11 mouse cellular contexts compared by ENCODE assay signal in genomic region chr11:102444781-102445180, GRCm38 (mm10). TPM values are rescaled to one million over a fixed set of nuclear protein-coding genes. Genes with fewer than 3 reads are reported as not detected.
DNase-seq lines count a peak whose midpoint lies in the region; ATAC-seq lines count a peak whose summit lies in the region.
"Had no signal": no experiment of that assay in that cellular context is flagged by ENCODE, and none has a peak within 500 bp of the region (broad histone marks: within the 10 kb centered on the region; RNA-seq: fewer than 3 reads in every experiment).

No protein-coding gene starts in this region.

- no peak for DNase-seq in heart, postnatal 25 days (ENCODE audit: low spot score)
- DNase-seq in embryo, embryonic 10.5 days (ENCODE audit: low spot score) = peak; percentile 56
- DNase-seq in hindbrain, embryonic 10.5 days (ENCODE audit: low spot score) = peak; percentile 47
- DNase-seq in layer of hippocampus, adult 8-10 months (ENCODE audit: low spot score in 2 of 2) = no peak
- no peak for DNase-seq in layer of hippocampus, adult 9-11 months
- no peak for DNase-seq in testis, postnatal 10 days (ENCODE audit: low spot score)
- DNase-seq: adrenal gland, postnatal 36 days had no signal

- ATAC-seq in heart, embryonic 14.5 days (ENCODE audit: insufficient number of reproducible peaks, insufficient read depth, low FRiP score, low read depth) = no peak
- ATAC-seq in midbrain, embryonic 13.5 days = no peak

- 21% methylated on average over 6 of the region's 6 CpGs for WGBS in heart, embryonic 14.5 days
- 8% methylated on average over 6 of the region's 6 CpGs for WGBS in hindbrain, embryonic 10.5 days
- WGBS in midbrain, embryonic 13.5 days = 4% methylated on average over 6 of the region's 6 CpGs

- 0 out of 2 replicates have a peak overlapping the region, but pooled peaks have one; percentile 88 for H3K9ac ChIP-seq in heart, embryonic 14.5 days (ENCODE audit: low read length)
- H3K9ac ChIP-seq in midbrain, embryonic 13.5 days (replicated peaks) = peak overlapping the region; percentile 100
- H3K9ac ChIP-seq: liver, embryonic 15.5 days had no signal

- peak overlapping the region; percentile 77; the same call in 1 of the 2 replicates for H3K4me2 ChIP-seq in heart, embryonic 14.5 days (ENCODE audit: low read length)
- H3K4me2 ChIP-seq in midbrain, embryonic 13.5 days (replicated peaks) = peak overlapping the region; percentile 96
- H3K4me2 ChIP-seq: liver, embryonic 15.5 days had no signal

- peak overlapping the region in 1 of 2 experiments; percentile 73; a peak in 2 of 4 replicates for H3K27ac ChIP-seq in heart, embryonic 14.5 days (replicated peaks in 1 of 2; ENCODE audit: control insufficient read depth in 1 of 2, insufficient read depth in 1 of 2, low read depth in 2 of 2, low read length in 2 of 2)
- H3K27ac ChIP-seq in hindbrain, embryonic 10.5 days = 0 out of 2 replicates have a peak overlapping the region, but pooled peaks have one; percentile 99
- peak overlapping the region; percentile 98; the same call in 1 of the 2 replicates for H3K27ac ChIP-seq in midbrain, embryonic 13.5 days
- H3K27ac ChIP-seq: liver, embryonic 15.5 days had no signal

- H3K4me3 ChIP-seq in heart, embryonic 14.5 days (ENCODE audit: control insufficient read depth in 1 of 2, insufficient read depth in 1 of 2, low read depth in 1 of 2, low read length in 2 of 2) = no peak overlapping the region
- peak overlapping the region; percentile 94 for H3K4me3 ChIP-seq in hindbrain, embryonic 10.5 days
- H3K4me3 ChIP-seq in midbrain, embryonic 13.5 days (replicated peaks) = peak overlapping the region; percentile 97
- H3K4me3 ChIP-seq: liver, embryonic 15.5 days had no signal

- H3K36me3 ChIP-seq in heart, embryonic 14.5 days (ENCODE audit: control insufficient read depth, insufficient read depth, low read length) = peaks cover 33% of the 10 kb centered on the region
- H3K36me3 ChIP-seq in hindbrain, embryonic 10.5 days = peaks cover 44% of the 10 kb centered on the region
- peaks cover 44% of the 10 kb centered on the region for H3K36me3 ChIP-seq in midbrain, embryonic 13.5 days
- H3K36me3 ChIP-seq: liver, embryonic 15.5 days had no signal

- intact Hi-C loops in heart, postnatal 25 days (cut with DNase I) = no loop called here

- peaks cover 45 to 55% of the 10 kb centered on the region in 2 experiments for H3K4me1 ChIP-seq in heart, embryonic 14.5 days (ENCODE audit: control insufficient read depth in 2 of 2, insufficient read depth in 2 of 2, low read length in 2 of 2)
- peaks cover 59% of the 10 kb centered on the region for H3K4me1 ChIP-seq in hindbrain, embryonic 10.5 days (replicated peaks)
- H3K4me1 ChIP-seq in midbrain, embryonic 13.5 days (replicated peaks) = peaks cover 48% of the 10 kb centered on the region

- no peaks in the 10 kb centered on the region for H3K9me3 ChIP-seq in heart, embryonic 14.5 days (ENCODE audit: control insufficient read depth, low read length)
- H3K9me3 ChIP-seq in hindbrain, embryonic 10.5 days = no peaks in the 10 kb centered on the region
- H3K9me3 ChIP-seq in midbrain, embryonic 13.5 days = no peaks in the 10 kb centered on the region
- H3K9me3 ChIP-seq: liver, embryonic 15.5 days had no signal

- H3K27me3 ChIP-seq in heart, embryonic 14.5 days (ENCODE audit: control insufficient read depth, insufficient read depth, low read length) = no peaks in the 10 kb centered on the region
- peaks cover 44% of the 10 kb centered on the region for H3K27me3 ChIP-seq in hindbrain, embryonic 10.5 days (ENCODE audit: insufficient read depth, poor library complexity, severe bottlenecking)
- H3K27me3 ChIP-seq in midbrain, embryonic 13.5 days = peaks cover 22% of the 10 kb centered on the region

RNA-seq across cellular contexts. Expression of gene Fam171a2, which starts 2.7 kb away (rescaled TPM):
- 4.6 and 7.9 TPM in 2 replicates for polyA plus RNA-seq in heart, embryonic 14.5 days (2014; fragmentation: Nextera tagmentation; extraction: Ambion mirVana)
- total RNA-seq in heart, postnatal 25 days (2021) = 1 to 10 TPM; 5.8 to 6.5 TPM
- 5.2 and 8.3 TPM in 2 replicates for polyA plus RNA-seq in hindbrain, embryonic 10.5 days (2016; fragmentation: Nextera tagmentation; extraction: Ambion mirVana)
- 10.9 and 18.4 TPM in 2 replicates for polyA plus RNA-seq in midbrain, embryonic 13.5 days (2015; fragmentation: Nextera tagmentation; extraction: Ambion mirVana)
- total RNA-seq in layer of hippocampus, adult 8-10 months (2022) = 10 to 100 TPM; 77.6 to 94.7 (median 85.7) TPM
- total RNA-seq: neutrophil, adult 5-6 weeks had no signal

RNA-seq across cellular contexts. Expression of gene Grn, which starts 14.7 kb away (rescaled TPM):
- polyA plus RNA-seq in heart, embryonic 14.5 days (2014; fragmentation: Nextera tagmentation; extraction: Ambion mirVana) = 182 and 190 TPM in 2 replicates
- 100 to 1,000 TPM; 101 to 104 TPM for total RNA-seq in heart, postnatal 25 days (2021)
- 76.8 and 88.9 TPM in 2 replicates for polyA plus RNA-seq in hindbrain, embryonic 10.5 days (2016; fragmentation: Nextera tagmentation; extraction: Ambion mirVana)
- polyA plus RNA-seq in midbrain, embryonic 13.5 days (2015; fragmentation: Nextera tagmentation; extraction: Ambion mirVana) = 57.4 and 61.8 TPM in 2 replicates
- 100 to 1,000 TPM in 2 of 4 experiments, 10 to 100 TPM in 2; 61.9 to 191 (median 114) TPM for total RNA-seq in layer of hippocampus, adult 8-10 months (2022)

RNA-seq across cellular contexts. Expression of gene Itga2b, which starts 25.1 kb away (rescaled TPM):
- polyA plus RNA-seq in heart, embryonic 14.5 days (2014; fragmentation: Nextera tagmentation; extraction: Ambion mirVana) = 6.7 and 6.8 TPM in 2 replicates
- total RNA-seq in heart, postnatal 25 days (2021) = 1 to 10 TPM; 3.5 to 4.5 TPM
- 5.6 and 8.3 TPM in 2 replicates for polyA plus RNA-seq in hindbrain, embryonic 10.5 days (2016; fragmentation: Nextera tagmentation; extraction: Ambion mirVana)
- polyA plus RNA-seq in midbrain, embryonic 13.5 days (2015; fragmentation: Nextera tagmentation; extraction: Ambion mirVana) = 4.9 and 6.0 TPM in 2 replicates
- 1 to 10 TPM; 1.1 to 3.2 (median 2.7) TPM for total RNA-seq in layer of hippocampus, adult 8-10 months (2022)

RNA-seq across cellular contexts. Expression of gene Slc25a39, which starts 37.0 kb away (rescaled TPM):
- 266 and 295 TPM in 2 replicates for polyA plus RNA-seq in heart, embryonic 14.5 days (2014; fragmentation: Nextera tagmentation; extraction: Ambion mirVana)
- 100 to 1,000 TPM; 163 to 175 TPM for total RNA-seq in heart, postnatal 25 days (2021)
- polyA plus RNA-seq in hindbrain, embryonic 10.5 days (2016; fragmentation: Nextera tagmentation; extraction: Ambion mirVana) = 236 TPM in 2 replicates
- 141 and 154 TPM in 2 replicates for polyA plus RNA-seq in midbrain, embryonic 13.5 days (2015; fragmentation: Nextera tagmentation; extraction: Ambion mirVana)
- total RNA-seq in layer of hippocampus, adult 8-10 months (2022) = 10 to 100 TPM; 62.0 to 72.4 (median 64.6) TPM

RNA-seq across cellular contexts. Expression of gene Rundc3a, which starts 51.6 kb away (rescaled TPM):
- polyA plus RNA-seq in heart, embryonic 14.5 days (2014; fragmentation: Nextera tagmentation; extraction: Ambion mirVana) = 0.81 and 1.2 TPM in 2 replicates
- not detected for total RNA-seq in heart, postnatal 25 days (2021)
- 23.5 and 57.0 TPM in 2 replicates for polyA plus RNA-seq in hindbrain, embryonic 10.5 days (2016; fragmentation: Nextera tagmentation; extraction: Ambion mirVana)
- polyA plus RNA-seq in midbrain, embryonic 13.5 days (2015; fragmentation: Nextera tagmentation; extraction: Ambion mirVana) = 131 and 153 TPM in 2 replicates
- total RNA-seq in layer of hippocampus, adult 8-10 months (2022) = 100 to 1,000 TPM; 420 to 453 (median 428) TPM

Comparison
In these comparisons a context has a peak if more than half of its experiments do, and no peak if none do; other contexts are left out.
1. H3K4me3 ChIP-seq: peak in hindbrain, embryonic 10.5 days (single experiment) and midbrain, embryonic 13.5 days (single experiment); none in heart, embryonic 14.5 days (0 of 2).
2. DNase-seq: peak in embryo, embryonic 10.5 days (single experiment) and hindbrain, embryonic 10.5 days (single experiment); none in heart, postnatal 25 days (single experiment), layer of hippocampus, adult 8-10 months (0 of 2), layer of hippocampus, adult 9-11 months (single experiment) and testis, postnatal 10 days (single experiment).